Mouse (Mus musculus) midbrain, postnatal 0 days (tissue): ENCODE measurements around the gene Lcp1. TPM values are rescaled to one million over a fixed set of nuclear protein-coding genes. Genes with fewer than 3 reads are reported as not detected.

ENCODE experiments used
- ATAC-seq: fragments of 200-750 bp; cut with Nextera tagmentation; 2 replicates; pipeline ENCODE4 v1.8.0; 2017; ENCODE audit warnings: moderate number of reproducible peaks, mild to moderate bottlenecking, moderate TSS enrichment, moderate library complexity; ENCODE audit not compliant: low FRiP score
- DNase-seq: peaks from one replicate; pipeline ENCODE4 v3.0.0-alpha.2; 2015; ENCODE audit warnings: low spot score
- H3K27ac ChIP-seq: fragments of 300-500 bp; sonication (generic); 2 replicates; pipeline ENCODE4 v1.5.1; 2014; ENCODE audit warnings: low read depth, mild to moderate bottlenecking, low read length, mixed read lengths
- H3K27me3 ChIP-seq: fragments of 300-500 bp; sonication (generic); 2 replicates; pipeline ENCODE4 v1.6.1; 2014; ENCODE audit warnings: low read length, control low read depth, mixed read lengths; ENCODE audit not compliant: insufficient read depth
- H3K36me3 ChIP-seq: fragments of 300-500 bp; sonication (generic); 2 replicates; pipeline ENCODE4 v1.6.1; 2014; ENCODE audit warnings: low read length, control low read depth, mixed read lengths; ENCODE audit not compliant: insufficient read depth
- H3K4me1 ChIP-seq: fragments of 300-500 bp; sonication (generic); 2 replicates; pipeline ENCODE4 v1.6.1; 2014; ENCODE audit warnings: mild to moderate bottlenecking, control low read depth, antibody characterized with exemption, low read length, mixed read lengths; ENCODE audit not compliant: insufficient read depth
- H3K4me2 ChIP-seq: fragments of 300-500 bp; sonication (generic); 2 replicates; pipeline ENCODE4 v1.6.1; 2014; ENCODE audit warnings: low read depth, mild to moderate bottlenecking, low read length, mixed read lengths; ENCODE audit not compliant: poor library complexity, severe bottlenecking
- H3K4me3 ChIP-seq: fragments of 300-500 bp; sonication (generic); 2 replicates; pipeline ENCODE4 v1.5.1; 2014; ENCODE audit warnings: low read depth, mild to moderate bottlenecking, low read length, moderate library complexity
- H3K9ac ChIP-seq: fragments of 300-500 bp; sonication (generic); replicated peaks from 2 replicates; pipeline ENCODE4 v1.6.1; 2014; ENCODE audit warnings: mild to moderate bottlenecking, low read length, moderate library complexity, mixed read lengths; ENCODE audit not compliant: poor library complexity, severe bottlenecking
- H3K9me3 ChIP-seq: fragments of 300-500 bp; sonication (generic); 2 replicates; pipeline ENCODE4 v1.6.1; 2016; ENCODE audit warnings: low read length, control low read depth
- CTCF ChIP-seq: IDR thresholded peaks from 2 replicates; pipeline ENCODE4 v1.5.1; 2016; ENCODE audit warnings: antibody characterized with exemption, mild to moderate bottlenecking
- WGBS: fragments of 180-500 bp; shearing (Covaris S2); extraction: QIAGEN DNeasy Blood & Tissue Kit; methylation state at CpG from one replicate; pipeline ENCODE4 v1.1.7; 2014; 5-methylcytosine and 5-hydroxymethylcytosine counted together
- polyA plus RNA-seq: library from polyadenylated mRNA; unstranded; fragments of >200 nt; fragmentation: Nextera tagmentation; extraction: Ambion mirVana; gene quantifications from 2 replicates; pipeline ENCODE4 v1.2.1, GENCODE M21; 2015
- total RNA-seq: library from RNA; depleted of rRNA; stranded (reverse); fragments of >200 nt; gene quantifications from 2 replicates; pipeline ENCODE4 v1.2.3, GENCODE M21; 2014

Lcp1 gene
- total and polyA plus RNA-seq, 2 experiments from 2014 or later: 6.9 to 7.8 TPM

GRCm38 (mm10) chr14:75227453-75228084 lies 96.7 kb downstream of the Lcp1 start:
- Histone ChIP-seq H3K9ac (no peak overlapping the region), H3K4me2 (no peak overlapping the region), H3K4me3 (no peak overlapping the region), H3K27me3 (0 out of 2 replicates have a peak, but pooled peaks cover 2% of the 10 kb centered on the region), H3K4me1 (no peaks in the 10 kb centered on the region), H3K9me3 (no peaks in the 10 kb centered on the region), H3K36me3 (no peaks in the 10 kb centered on the region), H3K27ac (no peak overlapping the region)
- WGBS: 80% methylated on average over 6 of the region's 6 CpGs
- no peak for TF ChIP-seq CTCF
- no peak for ATAC-seq
- no peak for DNase-seq

DNA sequence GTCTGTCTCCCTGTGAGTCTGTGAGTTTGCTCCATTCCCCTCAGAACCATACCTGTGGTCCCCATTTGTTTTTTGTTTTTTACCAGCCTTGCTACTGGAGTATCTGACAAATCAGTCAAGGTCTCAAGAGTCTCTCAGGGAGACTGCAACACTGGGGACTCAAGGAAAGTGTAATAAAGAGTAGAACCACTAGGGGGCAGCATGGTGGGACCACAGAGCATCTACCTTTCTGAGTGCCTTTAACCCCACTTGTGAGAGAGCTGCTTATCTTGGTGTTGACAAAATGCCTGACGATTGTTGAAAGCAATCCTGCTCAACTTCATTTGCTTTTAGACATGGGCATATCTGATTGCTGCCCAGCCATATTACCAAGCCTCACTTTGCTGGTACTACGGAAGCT lies 98.9 kb downstream of the Lcp1 start:
- H3K27me3 ChIP-seq: 0 out of 2 replicates have a peak, but pooled peaks cover 2% of the 10 kb centered on the region
- H3K4me1 ChIP-seq: no peaks in the 10 kb centered on the region
- ATAC-seq: no peak
- no peak overlapping the region for H3K4me2 ChIP-seq
- 71% methylated on average over 2 of the region's 2 CpGs for WGBS
- no peaks in the 10 kb centered on the region for H3K9me3 ChIP-seq
- no peak for DNase-seq
- peak; percentile 64 for TF ChIP-seq CTCF
- no peak overlapping the region for H3K9ac ChIP-seq
- H3K36me3 ChIP-seq: no peaks in the 10 kb centered on the region
- H3K4me3 ChIP-seq: no peak overlapping the region
- H3K27ac ChIP-seq: no peak overlapping the region

GRCm38 (mm10) chr14:75233070-75233469 lies 102.2 kb downstream of the Lcp1 start:
- no peak for TF ChIP-seq CTCF
- DNase-seq (no peak), ATAC-seq (no peak)
- H3K9me3 ChIP-seq: no peaks in the 10 kb centered on the region
- WGBS: 91% methylated on average over 5 of the region's 5 CpGs
- no peaks in the 10 kb centered on the region for H3K27me3 ChIP-seq
- no peak overlapping the region for H3K27ac ChIP-seq
- 0 out of 2 replicates have a peak, but pooled peaks cover 6% of the 10 kb centered on the region for H3K4me1 ChIP-seq
- no peak overlapping the region for H3K4me2 ChIP-seq
- no peaks in the 10 kb centered on the region for H3K36me3 ChIP-seq
- no peak overlapping the region for H3K9ac ChIP-seq
- H3K4me3 ChIP-seq: no peak overlapping the region

- H3K36me3 ChIP-seq: no peaks in the 10 kb centered on the region
- DNase-seq (no peak), ATAC-seq (no peak)
- TF ChIP-seq CTCF: no peak
- H3K4me2 ChIP-seq: peak overlapping the region; percentile 25
- 64% methylated on average over 8 of the region's 8 CpGs for WGBS
- no peaks in the 10 kb centered on the region for H3K9me3 ChIP-seq
- no peaks in the 10 kb centered on the region for H3K27me3 ChIP-seq
- no peak overlapping the region for H3K9ac ChIP-seq
- no peak overlapping the region for H3K27ac ChIP-seq
- H3K4me3 ChIP-seq: no peak overlapping the region
- H3K4me1 ChIP-seq: 0 out of 2 replicates have a peak, but pooled peaks cover 6% of the 10 kb centered on the region
Observed at GRCm38 (mm10) chr14:75235552-75235951, 104.7 kb downstream of the Lcp1 start.

DNA sequence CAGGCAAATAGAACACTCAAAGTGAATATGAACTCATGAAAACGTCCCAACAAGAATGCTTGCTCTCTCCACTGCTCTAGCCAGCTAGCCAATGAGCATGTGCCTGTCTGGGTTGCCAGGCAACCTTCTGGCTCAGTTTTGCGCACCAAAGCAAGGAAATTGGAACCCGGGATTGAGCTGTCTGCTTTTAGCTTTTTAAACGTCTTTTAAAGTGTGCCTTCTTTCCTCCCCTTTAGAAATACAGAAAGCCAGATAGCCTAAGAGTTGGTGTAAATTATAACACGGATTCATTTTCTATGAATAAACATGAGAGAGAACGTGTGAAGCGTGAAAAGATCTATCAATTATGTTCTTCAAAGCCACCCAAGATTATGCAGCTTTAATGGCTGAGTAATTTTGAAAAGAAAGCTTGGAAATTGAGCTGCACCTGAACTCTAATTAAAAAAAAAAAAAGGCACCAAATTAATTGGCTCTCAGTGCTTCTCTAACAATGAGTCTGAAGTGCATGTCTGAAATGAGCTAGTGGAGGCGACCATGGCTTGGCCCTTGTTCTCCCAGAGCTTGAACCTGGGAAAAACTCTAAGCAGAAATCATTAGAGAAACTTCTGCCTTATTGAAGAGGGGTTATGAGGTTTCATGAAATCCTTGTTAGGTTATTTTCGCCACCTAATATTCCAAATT lies 105.2 kb downstream of the Lcp1 start:
- TF ChIP-seq CTCF: no peak
- Histone ChIP-seq H3K36me3 (no peaks in the 10 kb centered on the region), H3K9ac (no peak overlapping the region), H3K27ac (no peak overlapping the region), H3K4me3 (no peak overlapping the region), H3K27me3 (no peaks in the 10 kb centered on the region), H3K9me3 (no peaks in the 10 kb centered on the region), H3K4me2 (peak overlapping the region; percentile 25), H3K4me1 (0 out of 2 replicates have a peak, but pooled peaks cover 6% of the 10 kb centered on the region)
- WGBS: 15% methylated on average over 9 of the region's 9 CpGs
- DNase-seq: peak; percentile 65
- peak; percentile 71 for ATAC-seq

GRCm38 (mm10) chr14:75236636-75237003 lies 105.7 kb downstream of the Lcp1 start:
- no peak overlapping the region for H3K27ac ChIP-seq
- TF ChIP-seq CTCF: no peak
- no peak overlapping the region for H3K9ac ChIP-seq
- no peak overlapping the region for H3K4me3 ChIP-seq
- 0 out of 2 replicates have a peak, but pooled peaks cover 6% of the 10 kb centered on the region for H3K4me1 ChIP-seq
- H3K4me2 ChIP-seq: no peak overlapping the region
- ATAC-seq (no peak), DNase-seq (no peak)
- no peaks in the 10 kb centered on the region for H3K36me3 ChIP-seq
- no peaks in the 10 kb centered on the region for H3K27me3 ChIP-seq
- no peaks in the 10 kb centered on the region for H3K9me3 ChIP-seq
- WGBS: 61% methylated on average over 4 of the region's 4 CpGs
